Mouse (Mus musculus) c-Kit-negative CD71-positive TER-119-positive erythroid progenitor cells, embryonic 14.5 days (primary cell): ENCODE data around the gene Chrm4.

Experiments
- DNase-seq: peaks from one replicate; pipeline ENCODE4 v3.0.0-alpha.2; 2013; ENCODE audit warnings: low read depth, low spot score

Gene Chrm4

GRCm38 (mm10) chr2:91944170-91944950 is 17.3 kb downstream of the Chrm4 start:
- no peak for DNase-seq

GRCm38 (mm10) chr2:91945483-91945882 is 18.4 kb downstream of the Chrm4 start, which contains the start of gene Gm9821:
Gm9821 (plus strand) TSS chr2:91945703.
- DNase-seq: no peak

GRCm38 (mm10) chr2:91946836-91947235 is 19.8 kb downstream of the Chrm4 start:
- no peak for DNase-seq

GRCm38 (mm10) chr2:91947397-91948150 is 20.5 kb downstream of the Chrm4 start:
- DNase-seq: no peak

- DNase-seq: no peak
These were observed 21.1 kb downstream of the Chrm4 start for GRCm38 (mm10) chr2:91948151-91948509.

- DNase-seq: no peak
These were observed 21.8 kb downstream of the Chrm4 start for GRCm38 (mm10) chr2:91948792-91949241.

GRCm38 (mm10) chr2:91949411-91950274 is 22.6 kb downstream of the Chrm4 start:
- no peak for DNase-seq

- no peak for DNase-seq
These were observed 23.4 kb downstream of the Chrm4 start for GRCm38 (mm10) chr2:91950275-91951085.

GRCm38 (mm10) chr2:91953825-91954224 is 26.8 kb downstream of the Chrm4 start:
- no peak for DNase-seq

- no peak for DNase-seq
These were observed 28.1 kb downstream of the Chrm4 start for GRCm38 (mm10) chr2:91955121-91955591.

GRCm38 (mm10) chr2:91955875-91956274 is 28.8 kb downstream of the Chrm4 start:
- DNase-seq: no peak

GRCm38 (mm10) chr2:91957096-91957495 is 30.0 kb downstream of the Chrm4 start:
- no peak for DNase-seq

GRCm38 (mm10) chr2:91958049-91958448 is 31.0 kb downstream of the Chrm4 start:
- DNase-seq: no peak

- DNase-seq: no peak
These were observed 31.8 kb downstream of the Chrm4 start for GRCm38 (mm10) chr2:91958701-91959457.

GRCm38 (mm10) chr2:91959544-91960410 is 32.7 kb downstream of the Chrm4 start:
- no peak for DNase-seq

GRCm38 (mm10) chr2:91960459-91960858 is 33.4 kb downstream of the Chrm4 start:
- no peak for DNase-seq

GRCm38 (mm10) chr2:91961901-91962761 is 35.1 kb downstream of the Chrm4 start:
- no peak for DNase-seq

- no peak for DNase-seq
These were observed 35.9 kb downstream of the Chrm4 start for GRCm38 (mm10) chr2:91962864-91963401.
